Mouse (Mus musculus): ENCODE measurements around the gene Rsl24d1.
"Not testable (repeated sequence)": the region's sequence is repeated elsewhere in the genome, so short reads cannot be mapped to it uniquely, and the experiment has no call there.

DNA sequence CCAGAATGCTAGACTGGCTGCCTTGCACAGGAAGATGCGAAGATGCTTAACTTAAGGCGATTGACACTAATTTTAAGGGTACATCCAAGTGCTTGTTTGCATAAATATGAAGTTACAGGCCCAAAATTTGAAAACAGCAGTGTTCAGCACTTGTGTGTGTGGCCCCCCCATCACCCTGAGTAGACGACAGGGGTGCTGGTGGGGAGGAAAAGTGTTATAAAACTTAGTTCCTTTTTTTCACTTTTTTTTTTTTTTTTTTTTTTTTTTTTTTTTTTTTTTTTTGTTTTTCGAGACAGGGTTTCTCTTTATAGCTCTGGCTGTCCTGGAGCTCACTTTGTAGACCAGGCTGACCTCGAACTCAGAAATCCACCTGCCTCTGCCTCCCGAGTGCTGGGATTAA is 3.5 kb downstream of the Rsl24d1 start:
- not testable (repeated sequence) for TF ChIP-seq CTCF (conservative IDR thresholded peaks at IDR 0.05; ENCODE audit: low read length); POU5F1 (IDR thresholded peaks at IDR 0.05; ENCODE audit: borderline replicate concordance, low read length)
